Mouse (Mus musculus): ENCODE measurements around the gene Ppp6r2.
A peak's percentile ranks its signal among the peaks of the same experiment; 100 is the strongest.

The Ppp6r2 gene

DNA sequence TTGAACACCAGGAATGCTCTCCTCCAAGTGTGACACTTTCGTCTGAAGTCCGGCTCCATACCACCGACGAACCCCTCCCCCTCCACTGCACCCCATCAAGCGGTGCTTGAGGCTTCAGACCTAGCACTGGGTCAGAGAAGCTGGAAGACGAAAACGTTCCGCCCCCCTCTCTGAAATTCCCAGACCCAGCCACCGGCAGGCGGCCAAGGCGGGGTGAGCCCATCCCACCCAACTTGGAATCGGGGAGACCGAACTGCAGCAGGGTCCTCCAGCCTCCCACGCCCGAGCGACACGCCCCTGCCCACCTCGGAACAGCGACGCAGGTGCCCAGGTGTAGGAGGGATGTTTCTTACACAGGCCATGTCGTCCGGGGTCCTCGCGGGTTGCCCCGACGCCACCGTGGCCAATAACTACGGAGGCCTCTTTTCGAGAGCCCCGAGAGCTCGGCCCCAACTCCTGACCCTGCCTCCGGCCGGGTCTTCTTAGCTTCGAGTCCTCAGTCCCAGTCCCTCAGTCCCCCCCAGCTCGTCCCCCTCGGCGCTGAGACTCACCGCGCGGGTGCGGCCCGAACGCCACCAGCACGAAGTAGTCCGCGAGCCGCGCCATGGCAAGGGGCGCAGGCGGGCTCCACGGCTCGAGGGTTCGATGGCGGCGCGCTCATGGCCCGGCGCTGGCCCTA is 103.3 kb downstream of the Ppp6r2 start:
- DNase-seq, result peak in 1 of 2 experiments; percentile 30

DNA sequence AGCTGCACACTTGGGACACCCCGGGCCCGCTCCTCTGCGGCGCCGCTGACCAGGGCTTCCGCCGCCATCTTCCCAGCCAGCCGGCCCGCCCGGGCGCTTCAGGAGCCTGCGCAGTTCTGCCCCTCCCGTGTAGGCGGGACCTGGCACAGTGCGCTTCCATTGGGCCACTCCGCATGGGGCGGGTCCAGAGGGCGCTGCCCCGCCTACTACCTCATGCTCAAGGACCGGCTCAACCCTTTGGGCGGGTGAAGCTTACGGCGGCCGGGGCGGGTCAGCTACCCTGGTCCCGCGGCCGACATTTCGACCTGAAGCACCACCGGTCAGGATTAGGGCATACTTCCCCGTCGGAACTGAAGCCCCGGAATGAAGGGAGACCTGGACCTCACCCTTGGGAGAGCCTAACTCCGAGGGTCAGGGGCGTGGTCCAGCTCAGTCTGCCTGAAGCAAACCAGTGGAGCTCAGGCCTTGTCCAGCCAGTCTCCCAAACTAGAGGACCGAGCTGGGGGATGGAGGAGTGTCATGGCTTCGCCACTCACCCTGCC is 103.9 kb downstream of the Ppp6r2 start, which contains the start of gene Sbf1:
Gene Sbf1 (minus strand): TSS at position 122 of the 542 bp plus-strand sequence.
- DNase-seq, result peak; percentile 98 to 99

GRCm38 (mm10) chr15:89316146-89316545 is 104.8 kb downstream of the Ppp6r2 start:
- peak in 1 of 2 experiments; percentile 25 for DNase-seq

- DNase-seq, result no peak
Observed at GRCm38 (mm10) chr15:89321264-89321663, 109.9 kb downstream of the Ppp6r2 start.

DNA sequence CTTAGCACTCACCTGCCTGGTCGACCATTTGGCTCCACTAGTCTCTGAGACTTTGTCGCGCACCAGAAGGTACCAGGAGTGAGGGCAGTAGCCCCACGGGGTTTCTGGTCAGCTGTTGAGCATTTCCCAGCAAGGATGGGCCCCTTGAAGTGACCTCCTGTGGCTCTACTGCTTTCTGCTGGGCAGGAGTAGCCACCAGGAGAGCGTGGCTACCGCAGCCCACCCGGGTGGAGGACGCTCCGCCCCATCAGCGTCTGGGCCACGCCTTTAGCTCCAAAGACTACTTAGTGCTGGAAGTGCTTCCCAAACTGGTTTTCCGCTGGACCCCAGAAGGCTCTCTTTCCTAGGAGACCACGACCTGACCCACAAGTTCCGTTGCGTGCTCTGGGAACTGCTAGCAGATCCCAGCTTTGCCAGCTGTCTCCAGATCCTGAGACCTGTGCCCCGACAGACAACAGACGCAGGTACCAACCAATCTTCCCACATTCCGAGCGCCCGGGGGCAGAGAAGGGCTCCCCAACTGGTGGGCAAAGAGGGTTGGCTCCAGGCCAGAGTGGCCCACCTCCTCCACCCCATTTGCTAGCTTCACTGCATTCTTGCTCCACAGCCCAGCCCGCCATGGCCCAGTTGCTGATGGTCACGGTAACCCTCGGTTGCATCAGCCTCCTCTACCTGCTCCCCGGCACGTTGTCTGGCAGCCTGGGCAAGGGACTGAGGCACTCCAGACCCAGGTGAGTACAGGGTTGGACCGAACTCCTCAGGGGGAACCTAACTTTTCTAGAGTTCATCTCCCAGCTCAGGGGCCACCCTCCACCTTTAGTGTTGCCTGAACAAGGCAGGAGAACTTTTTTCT is 111.5 kb downstream of the Ppp6r2 start, which contains the start of gene Adm2:
Gene Adm2 (plus strand): TSS at position 51 of the 853 bp plus-strand sequence.
- no peak for DNase-seq

GRCm38 (mm10) chr15:89323656-89324055 is 112.3 kb downstream of the Ppp6r2 start:
- no peak for DNase-seq

DNA sequence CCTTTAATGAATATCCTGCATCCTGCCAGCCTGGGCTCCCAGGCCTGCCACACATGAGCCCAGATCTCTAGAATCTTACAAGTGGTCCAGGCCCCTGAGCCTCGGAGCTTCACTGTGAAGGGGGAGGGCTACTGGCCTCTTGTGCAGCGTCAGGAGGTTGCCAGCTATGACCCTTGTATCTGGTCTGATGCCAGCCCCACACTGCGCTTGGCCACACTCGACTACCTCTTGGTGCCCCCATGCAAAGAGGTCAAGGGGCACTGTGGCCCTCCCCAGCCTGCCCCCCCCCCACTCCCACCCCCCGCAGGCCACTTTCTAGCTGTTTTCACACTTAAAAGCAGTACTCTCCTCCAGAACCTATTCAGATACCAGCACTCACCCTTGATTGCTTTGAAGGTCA is 115.1 kb downstream of the Ppp6r2 start:
- peak; percentile 81 to 86 for DNase-seq

DNA sequence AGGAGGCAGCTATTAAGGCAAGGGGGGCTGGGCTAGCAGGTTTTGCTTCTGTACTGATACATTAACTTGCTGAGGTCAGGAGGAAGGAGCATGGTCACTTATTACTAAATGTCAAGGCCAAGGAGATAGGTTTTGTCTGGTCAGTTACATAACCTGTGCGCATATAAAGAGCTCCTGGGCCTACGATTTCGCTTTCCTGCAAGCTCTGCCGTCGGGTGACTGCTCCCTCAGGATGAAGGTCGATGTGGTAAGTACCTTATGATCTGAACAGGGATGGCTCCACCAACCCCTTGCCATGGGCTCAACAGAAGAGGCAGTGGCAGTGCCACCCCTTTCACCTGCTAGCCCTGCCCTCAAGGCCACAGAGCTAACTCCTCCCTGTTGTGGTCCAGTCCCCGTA is 122.9 kb downstream of the Ppp6r2 start, which contains the start of gene Miox:
Gene Miox (plus strand): TSS at position 128 of the 400 bp plus-strand sequence.
- DNase-seq, result peak; percentile 92 to 95

DNA sequence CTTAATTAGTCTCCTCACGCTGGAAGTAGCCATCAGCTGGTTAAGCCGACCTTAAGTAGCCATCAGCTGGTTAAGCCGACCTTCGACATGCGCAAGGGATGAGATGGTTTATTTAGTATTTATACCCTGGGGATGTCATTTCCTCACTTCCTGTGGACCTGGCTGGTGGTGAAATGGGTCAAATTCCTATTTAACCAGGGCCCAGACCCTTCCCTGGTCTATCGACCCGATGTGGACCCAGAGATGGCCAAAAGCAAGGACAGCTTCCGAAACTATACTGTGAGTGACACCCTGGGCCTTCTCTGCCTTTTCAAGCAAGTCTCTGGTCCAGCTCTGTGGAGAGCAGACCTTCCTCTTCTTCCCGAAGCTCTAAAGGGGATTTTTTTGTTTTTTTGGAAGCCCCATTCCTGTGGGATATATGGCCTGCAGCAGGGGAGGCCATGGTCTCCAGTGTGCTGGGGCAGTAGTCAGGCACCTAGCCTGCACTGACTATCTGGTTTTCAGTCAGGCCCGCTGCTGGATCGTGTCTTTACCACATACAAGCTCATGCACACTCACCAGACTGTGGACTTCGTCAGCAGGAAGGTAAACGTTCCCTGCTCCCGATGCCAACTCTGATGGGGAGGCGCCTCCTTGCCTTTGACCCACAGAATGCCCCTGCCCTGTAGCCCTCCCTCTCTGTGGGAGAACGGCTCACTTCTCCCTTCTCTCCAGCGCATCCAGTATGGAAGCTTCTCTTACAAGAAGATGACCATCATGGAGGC is 123.6 kb downstream of the Ppp6r2 start:
- DNase-seq, result peak in 1 of 2 experiments; percentile 47

DNA sequence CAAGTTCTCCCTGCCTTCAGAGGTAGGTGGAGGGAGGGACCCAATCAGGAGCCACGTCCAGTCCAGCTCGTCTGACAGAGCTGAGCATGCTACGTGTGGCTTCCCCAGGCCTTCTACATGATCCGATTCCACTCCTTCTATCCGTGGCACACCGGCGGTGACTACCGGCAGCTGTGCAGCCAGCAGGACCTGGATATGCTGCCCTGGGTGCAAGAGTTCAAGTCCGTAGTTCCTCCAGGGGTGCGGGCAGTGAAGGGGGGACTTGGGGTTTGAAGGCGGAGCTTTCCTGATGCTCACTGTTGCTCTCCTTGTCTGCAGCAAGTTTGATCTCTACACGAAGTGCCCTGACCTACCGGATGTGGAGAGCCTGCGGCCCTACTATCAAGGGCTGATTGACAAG is 125.1 kb downstream of the Ppp6r2 start:
- peak in 1 of 2 experiments; percentile 34 for DNase-seq

All from kidney, adult 8-10 months (tissue).